Mouse (Mus musculus) hindbrain, embryonic 14.5 days (tissue): ENCODE results near the gene Alyref2. TPM values are rescaled to one million over a fixed set of nuclear protein-coding genes. Genes with fewer than 3 reads are reported as not detected.
"Not testable (repeated sequence)": the region's sequence is repeated elsewhere in the genome, so short reads cannot be mapped to it uniquely, and the experiment has no call there.

Experiments
- ATAC-seq: fragments of 200-750 bp; cut with Nextera tagmentation; 2 replicates; pipeline ENCODE4 v1.8.0; 2017; ENCODE audit warnings: moderate number of reproducible peaks, mild to moderate bottlenecking, moderate TSS enrichment, moderate library complexity; ENCODE audit not compliant: low FRiP score
- DNase-seq: peaks from one replicate; pipeline ENCODE4 v3.0.0-alpha.2; 2015; ENCODE audit warnings: low spot score
- H3K27ac ChIP-seq: fragments of 300-500 bp; sonication (generic); 2 replicates; pipeline ENCODE4 v1.5.1; 2014; ENCODE audit warnings: mild to moderate bottlenecking, moderate library complexity
- H3K27me3 ChIP-seq: fragments of 300-500 bp; sonication (generic); 2 replicates; pipeline ENCODE4 v1.6.1; 2014; ENCODE audit warnings: mild to moderate bottlenecking, low read length, mixed read lengths; ENCODE audit not compliant: control insufficient read depth, insufficient read depth
- H3K36me3 ChIP-seq: fragments of 300-500 bp; sonication (generic); replicated peaks from 2 replicates; pipeline ENCODE4 v1.6.1; 2014; ENCODE audit not compliant: control insufficient read depth, insufficient read depth
- H3K4me1 ChIP-seq: fragments of 300-500 bp; sonication (generic); replicated peaks from 2 replicates; pipeline ENCODE4 v1.6.1; 2014; ENCODE audit warnings: antibody characterized with exemption, low read length, mixed read lengths; ENCODE audit not compliant: control insufficient read depth, insufficient read depth
- H3K4me2 ChIP-seq: fragments of 300-500 bp; sonication (generic); replicated peaks from 2 replicates; pipeline ENCODE4 v1.6.1; 2014; ENCODE audit warnings: mild to moderate bottlenecking, moderate library complexity
- H3K4me3 ChIP-seq: fragments of 300-500 bp; sonication (generic); replicated peaks from 2 replicates; pipeline ENCODE4 v1.5.1; 2014; ENCODE audit warnings: mild to moderate bottlenecking, low read length
- H3K9ac ChIP-seq: fragments of 300-500 bp; sonication (generic); 2 replicates; pipeline ENCODE4 v1.6.1; 2014
- H3K9me3 ChIP-seq: fragments of 300-500 bp; sonication (generic); 2 replicates; pipeline ENCODE4 v1.6.1; 2016; ENCODE audit warnings: low read length; ENCODE audit not compliant: control insufficient read depth
- WGBS: fragments of 180-500 bp; shearing (Covaris S2); extraction: QIAGEN DNeasy Blood & Tissue Kit; methylation state at CpG from one replicate; pipeline ENCODE4 v1.1.7; 2014; 5-methylcytosine and 5-hydroxymethylcytosine counted together
- polyA plus RNA-seq: library from polyadenylated mRNA; unstranded; fragments of >200 nt; fragmentation: Nextera tagmentation; extraction: Ambion mirVana; gene quantifications from 2 replicates; pipeline ENCODE4 v1.2.1, GENCODE M21; 2014

Gene Alyref2
- polyA plus RNA-seq, 1 experiment from 2014 or later: 29.8 TPM

DNA sequence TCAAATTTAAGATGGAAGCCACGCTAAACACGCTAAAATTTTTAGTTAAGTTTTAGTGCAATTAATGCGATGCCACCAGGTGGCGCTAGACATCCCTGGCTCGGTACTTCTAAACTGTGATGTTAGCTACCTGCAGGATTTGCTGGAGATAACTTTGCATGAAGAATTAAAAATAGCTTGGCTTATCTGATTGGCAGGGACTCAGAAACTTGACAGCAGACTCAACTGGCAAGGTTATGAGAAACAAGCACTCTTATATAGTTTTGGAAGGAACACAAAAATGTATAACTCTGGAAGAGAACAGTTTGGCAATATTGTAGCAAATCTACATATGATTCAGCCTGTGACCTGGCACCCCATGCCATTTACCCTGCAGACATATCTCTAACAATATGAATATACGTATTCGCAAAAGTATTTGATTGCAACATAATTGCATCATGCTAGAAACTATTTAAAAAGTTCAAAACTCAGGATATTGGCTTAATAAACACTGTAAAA, 32.9 kb upstream of the Alyref2 start:
- DNase-seq (peak; percentile 74), ATAC-seq (no peak)
- Histone ChIP-seq H3K27ac (no peak overlapping the region), H3K27me3 (no peaks in the 10 kb centered on the region), H3K4me1 (no peaks in the 10 kb centered on the region), H3K9me3 (no peaks in the 10 kb centered on the region), H3K9ac (no peak overlapping the region), H3K4me2 (no peak overlapping the region), H3K4me3 (no peak overlapping the region), H3K36me3 (no peaks in the 10 kb centered on the region)
- WGBS: 32% methylated on average over 7 of the region's 7 CpGs

DNA sequence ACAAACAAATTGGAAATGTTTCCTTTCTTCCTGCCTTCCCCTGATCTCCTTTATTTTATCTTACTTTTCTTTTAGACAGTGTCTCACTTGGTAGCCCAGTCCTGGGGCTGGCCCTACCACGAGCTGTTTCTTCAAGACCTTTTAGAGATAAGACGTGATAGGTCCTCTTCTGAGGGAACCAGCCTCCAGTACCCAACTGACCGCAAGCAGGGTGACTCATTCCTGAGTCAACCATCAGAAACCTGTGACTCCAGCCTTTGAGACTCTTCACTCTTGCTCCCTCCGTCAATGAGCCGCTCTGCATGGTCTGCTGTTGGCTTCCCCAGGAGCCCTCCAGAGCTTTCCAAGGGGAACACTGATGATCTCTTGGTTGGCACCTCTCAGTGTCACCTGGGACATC, 32.4 kb upstream of the Alyref2 start:
- ATAC-seq (no peak), DNase-seq (no peak)
- WGBS: 99% methylated on average over 5 of the region's 5 CpGs
- no peak overlapping the region for H3K4me3 ChIP-seq
- H3K36me3 ChIP-seq: no peaks in the 10 kb centered on the region
- H3K9me3 ChIP-seq: no peaks in the 10 kb centered on the region
- H3K27me3 ChIP-seq: no peaks in the 10 kb centered on the region
- no peak overlapping the region for H3K27ac ChIP-seq
- H3K9ac ChIP-seq: no peak overlapping the region
- no peak overlapping the region for H3K4me2 ChIP-seq
- H3K4me1 ChIP-seq: no peaks in the 10 kb centered on the region

DNA sequence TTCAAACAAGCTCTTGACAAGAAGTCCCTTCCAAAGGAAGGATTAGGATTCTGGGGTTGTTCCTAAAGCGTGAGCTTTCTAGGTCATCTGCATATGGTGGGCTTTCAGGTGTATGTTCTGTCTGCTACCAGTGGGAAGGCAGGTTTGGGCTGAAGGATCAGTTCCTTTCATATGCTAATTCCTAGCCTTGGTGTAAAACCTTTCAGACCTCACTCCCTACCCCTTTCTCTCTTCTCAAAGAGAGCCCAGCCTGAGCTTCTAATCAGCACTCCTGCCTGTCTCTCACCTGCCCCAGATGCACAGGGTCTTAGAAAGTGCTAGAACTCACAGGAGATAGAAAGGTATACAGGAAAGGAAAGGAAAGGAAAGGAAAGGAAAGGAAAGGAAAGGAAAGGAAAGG, 31.8 kb upstream of the Alyref2 start:
- H3K4me2 ChIP-seq: no peak overlapping the region
- no peak overlapping the region for H3K4me3 ChIP-seq
- H3K36me3 ChIP-seq: no peaks in the 10 kb centered on the region
- no peaks in the 10 kb centered on the region for H3K27me3 ChIP-seq
- no peak for ATAC-seq
- no peak overlapping the region for H3K27ac ChIP-seq
- WGBS: 68% methylated on average over 1 of the region's 1 CpGs
- H3K9ac ChIP-seq: no peak overlapping the region
- no peaks in the 10 kb centered on the region for H3K4me1 ChIP-seq
- no peaks in the 10 kb centered on the region for H3K9me3 ChIP-seq
- DNase-seq: no peak

DNA sequence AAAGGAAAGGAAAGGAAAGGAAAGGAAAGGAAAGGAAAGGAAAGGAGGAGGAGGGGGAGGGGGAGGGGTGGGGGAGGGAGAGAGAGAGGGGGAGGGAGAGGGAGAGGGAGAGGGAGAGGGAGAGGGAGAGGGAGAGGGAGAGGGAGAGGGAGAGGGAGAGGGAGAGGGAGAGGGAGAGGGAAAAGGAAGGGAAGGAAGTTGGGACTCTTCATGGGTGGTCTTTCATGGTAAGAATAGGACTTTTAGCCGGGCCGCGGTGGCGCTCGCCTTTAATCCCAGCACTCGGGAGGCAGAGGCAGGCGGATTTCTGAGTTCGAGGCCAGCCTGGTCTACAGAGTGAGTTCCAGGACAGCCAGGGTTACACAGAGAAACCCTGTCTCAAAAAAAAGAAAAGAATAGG, 31.3 kb upstream of the Alyref2 start:
- WGBS: 92% methylated on average over 8 of the region's 8 CpGs
- DNase-seq, ATAC-seq: not testable (repeated sequence)

DNA sequence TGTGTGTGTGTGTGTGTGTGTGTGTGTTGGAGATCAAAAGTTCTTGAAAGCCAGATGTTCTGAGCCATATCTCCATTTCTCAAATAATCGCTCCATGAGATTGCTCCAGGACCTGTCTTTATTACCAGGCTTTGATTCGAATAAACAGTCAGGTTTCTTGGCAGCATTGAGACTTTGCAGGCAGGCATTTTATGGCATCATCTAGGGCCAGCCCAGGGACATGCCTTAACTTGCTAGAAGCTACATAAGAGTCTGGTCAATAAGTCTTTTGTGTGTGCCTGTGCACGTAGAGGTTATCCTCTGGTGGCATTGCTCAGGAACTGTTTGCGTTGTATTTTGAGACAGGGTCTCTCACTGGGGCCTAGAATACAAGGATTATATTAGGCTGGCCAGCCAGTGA, 29.8 kb upstream of the Alyref2 start:
- DNase-seq: no peak
- 87% methylated on average over 4 of the region's 4 CpGs for WGBS

More for the DNA sequence above, 31.3 kb upstream of the Alyref2 start:
- not testable (repeated sequence) for H3K27me3 ChIP-seq, H3K9me3 ChIP-seq, H3K4me1 ChIP-seq, H3K27ac ChIP-seq, H3K4me3 ChIP-seq, H3K4me2 ChIP-seq, H3K36me3 ChIP-seq, H3K9ac ChIP-seq

DNA sequence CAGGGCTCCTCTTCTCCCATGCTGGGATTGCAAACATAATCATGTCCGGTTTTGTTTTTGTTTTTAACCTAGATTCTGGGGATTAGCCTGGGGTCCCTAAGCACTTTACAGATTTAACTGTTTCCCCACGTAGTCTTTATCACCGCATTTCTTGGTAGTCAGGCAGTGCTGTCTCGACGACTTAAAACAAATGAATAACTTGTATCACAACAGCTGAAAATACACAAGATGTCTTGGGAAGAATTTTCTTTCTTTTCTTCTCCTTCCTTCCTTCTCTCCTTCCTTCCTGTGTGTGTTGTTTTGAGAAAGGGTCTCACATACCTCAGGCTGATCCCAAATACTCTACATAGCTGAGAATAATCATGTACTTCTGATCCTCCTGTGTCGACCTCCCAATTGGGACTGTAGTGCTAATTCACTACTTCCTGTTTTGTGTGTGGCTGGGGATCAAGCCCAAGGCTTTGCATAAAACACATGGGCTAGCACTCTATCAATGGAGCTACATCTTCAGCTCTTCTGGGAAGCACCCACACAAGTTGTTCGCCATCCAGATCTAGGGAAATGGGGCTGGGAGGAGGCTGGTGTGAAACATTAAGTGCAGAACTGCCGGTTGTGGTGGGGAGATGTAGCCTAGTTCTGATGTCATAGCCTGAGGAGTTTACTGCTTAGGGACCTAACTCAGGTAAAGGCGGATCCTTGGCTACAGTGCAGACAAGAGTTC, 29.2 kb upstream of the Alyref2 start:
- Histone ChIP-seq H3K9ac (no peak overlapping the region), H3K27ac (no peak overlapping the region), H3K9me3 (no peaks in the 10 kb centered on the region), H3K4me2 (no peak overlapping the region), H3K4me1 (no peaks in the 10 kb centered on the region), H3K36me3 (no peaks in the 10 kb centered on the region), H3K4me3 (no peak overlapping the region), H3K27me3 (no peaks in the 10 kb centered on the region)
- DNase-seq (no peak), ATAC-seq (no peak)
- 77% methylated on average over 9 of the region's 9 CpGs for WGBS

More for the DNA sequence above, 29.8 kb upstream of the Alyref2 start:
- no peak overlapping the region for H3K4me2 ChIP-seq
- ATAC-seq: no peak
- no peaks in the 10 kb centered on the region for H3K4me1 ChIP-seq
- no peak overlapping the region for H3K4me3 ChIP-seq
- no peaks in the 10 kb centered on the region for H3K27me3 ChIP-seq
- H3K9ac ChIP-seq: no peak overlapping the region
- no peaks in the 10 kb centered on the region for H3K36me3 ChIP-seq
- H3K27ac ChIP-seq: no peak overlapping the region
- H3K9me3 ChIP-seq: no peaks in the 10 kb centered on the region

DNA sequence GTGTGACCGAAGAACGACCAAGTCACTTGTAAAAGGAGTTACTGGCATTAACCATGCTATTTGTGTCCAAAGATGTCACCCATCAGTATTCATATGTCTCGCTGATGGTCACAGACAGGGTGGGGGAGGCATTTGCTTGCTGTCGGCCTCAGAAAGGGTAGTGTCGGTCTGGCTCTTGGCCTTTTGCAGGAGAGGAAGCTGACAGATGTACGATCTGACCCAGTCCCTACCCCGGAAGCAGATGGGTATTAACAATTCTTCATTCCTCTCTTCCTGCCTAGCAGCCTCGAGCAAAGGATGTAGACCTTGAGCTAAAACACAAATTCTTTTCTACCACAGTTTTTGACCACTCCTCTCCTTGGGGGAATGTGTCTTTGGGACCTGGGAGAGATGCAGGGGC, 26.2 kb upstream of the Alyref2 start:
- no peaks in the 10 kb centered on the region for H3K9me3 ChIP-seq
- no peaks in the 10 kb centered on the region for H3K36me3 ChIP-seq
- ATAC-seq (no peak), DNase-seq (no peak)
- H3K4me2 ChIP-seq: no peak overlapping the region
- no peak overlapping the region for H3K27ac ChIP-seq
- no peak overlapping the region for H3K4me3 ChIP-seq
- 76% methylated on average over 8 of the region's 8 CpGs for WGBS
- H3K9ac ChIP-seq: no peak overlapping the region
- no peaks in the 10 kb centered on the region for H3K27me3 ChIP-seq
- H3K4me1 ChIP-seq: no peaks in the 10 kb centered on the region

DNA sequence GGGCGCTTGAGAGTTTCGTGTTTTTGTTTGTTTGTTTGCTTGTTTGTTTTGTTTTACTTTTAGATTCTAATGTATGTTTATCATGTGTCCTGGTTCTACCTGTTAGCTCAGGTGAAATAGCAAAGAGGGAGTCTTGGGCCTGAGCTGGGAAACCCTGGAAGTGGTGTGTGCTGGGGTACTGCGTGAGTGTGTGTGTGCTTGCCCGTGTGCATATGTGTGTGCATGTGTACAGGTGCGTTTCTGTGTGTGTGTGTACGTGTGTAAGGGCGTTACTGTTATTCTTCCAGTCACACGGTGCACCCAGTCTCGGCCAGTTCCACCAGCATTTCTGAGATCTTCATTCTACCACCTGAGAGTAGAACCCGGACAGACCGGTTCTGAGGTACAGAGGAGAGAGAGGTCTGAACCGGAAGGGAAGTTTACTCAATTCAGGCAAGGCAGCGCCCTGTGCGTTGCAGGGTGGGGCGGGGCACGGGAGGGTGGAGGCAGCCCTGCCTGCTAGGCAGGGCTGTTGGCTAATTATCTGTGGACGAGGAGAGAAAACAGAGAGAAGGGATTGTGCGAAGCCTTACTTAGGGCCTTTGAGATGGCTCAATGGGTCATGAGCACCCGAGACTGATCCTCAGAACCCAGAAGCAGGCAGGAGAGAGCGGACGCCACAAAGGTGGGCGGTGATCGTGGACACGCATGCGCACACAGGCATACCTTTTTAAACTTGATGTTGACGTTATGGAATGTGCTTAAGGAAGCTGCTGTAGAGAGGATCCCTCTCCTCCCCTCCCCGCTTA, 25.3 kb upstream of the Alyref2 start:
- Histone ChIP-seq H3K9me3 (peaks cover 2% of the 10 kb centered on the region; the same call in 1 of the 2 replicates), H3K4me1 (no peaks in the 10 kb centered on the region), H3K4me2 (peak overlapping the region; percentile 44), H3K9ac (peak overlapping the region; percentile 49), H3K4me3 (peak overlapping the region; percentile 26), H3K27ac (no peak overlapping the region), H3K36me3 (no peaks in the 10 kb centered on the region), H3K27me3 (no peaks in the 10 kb centered on the region)
- 69% methylated on average over 27 of the region's 27 CpGs for WGBS
- DNase-seq: no peak
- peak; percentile 48; the same call in 1 of the 2 replicates for ATAC-seq

DNA sequence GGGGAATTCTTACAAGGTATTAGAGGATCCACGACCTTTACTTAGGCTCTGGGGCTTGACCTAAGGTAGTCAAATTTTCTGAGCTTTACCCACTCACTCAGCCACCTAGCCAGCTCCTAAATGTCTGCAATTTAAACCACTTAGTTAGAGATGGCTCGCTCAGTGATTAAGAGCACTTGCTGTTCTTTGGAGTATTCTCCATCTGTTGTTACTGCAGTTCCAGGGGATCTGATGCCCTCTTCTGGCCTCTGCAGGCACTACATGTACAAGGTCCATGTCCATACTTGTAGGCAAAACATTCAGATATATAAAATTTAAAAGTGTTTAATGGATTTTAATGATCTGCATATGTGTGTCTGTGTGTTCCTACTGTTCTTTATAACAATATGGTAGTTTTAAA, 24.3 kb upstream of the Alyref2 start:
- H3K4me1 ChIP-seq: no peaks in the 10 kb centered on the region
- no peak overlapping the region for H3K27ac ChIP-seq
- H3K9me3 ChIP-seq: peaks cover 7% of the 10 kb centered on the region; the same call in 1 of the 2 replicates
- no peak overlapping the region for H3K4me2 ChIP-seq
- WGBS: 52% methylated on average over 2 of the region's 2 CpGs
- H3K9ac ChIP-seq: no peak overlapping the region
- H3K27me3 ChIP-seq: no peaks in the 10 kb centered on the region
- DNase-seq (peak; percentile 65), ATAC-seq (peak; percentile 55; the same call in 1 of the 2 replicates)
- H3K4me3 ChIP-seq: no peak overlapping the region
- H3K36me3 ChIP-seq: no peaks in the 10 kb centered on the region
